Mouse (Mus musculus) lung, embryonic 16.5 days (tissue): ENCODE measurements around the gene Sim1. TPM values are rescaled to one million over a fixed set of nuclear protein-coding genes. Genes with fewer than 3 reads are reported as not detected.

Experiments
- ATAC-seq: fragments of 200-750 bp; cut with Nextera tagmentation; 2 replicates; pipeline ENCODE4 v1.8.0; 2017; ENCODE audit warnings: low read depth, mild to moderate bottlenecking, moderate library complexity
- H3K27ac ChIP-seq: fragments of 300-500 bp; sonication (generic); 2 replicates; pipeline ENCODE4 v1.5.1; 2014; ENCODE audit warnings: mild to moderate bottlenecking, control low read depth, low read length
- H3K27me3 ChIP-seq: fragments of 300-500 bp; sonication (generic); 2 replicates; pipeline ENCODE4 v1.6.1; 2014; ENCODE audit warnings: low read depth, low read length, mixed read lengths; ENCODE audit not compliant: control insufficient read depth, insufficient read depth
- H3K36me3 ChIP-seq: fragments of 300-500 bp; sonication (generic); 2 replicates; pipeline ENCODE4 v1.6.1; 2014; ENCODE audit warnings: low read length; ENCODE audit not compliant: control insufficient read depth, insufficient read depth
- H3K4me1 ChIP-seq: fragments of 300-500 bp; sonication (generic); replicated peaks from 2 replicates; pipeline ENCODE4 v1.6.1; 2014; ENCODE audit warnings: low read length, mixed read lengths; ENCODE audit not compliant: control insufficient read depth, insufficient read depth
- H3K4me2 ChIP-seq: fragments of 300-500 bp; sonication (generic); 2 replicates; pipeline ENCODE4 v1.6.1; 2014; ENCODE audit warnings: low read depth, low read length, control low read depth
- H3K4me3 ChIP-seq: fragments of 300-500 bp; sonication (generic); 2 replicates; pipeline ENCODE4 v1.5.1; 2014; ENCODE audit warnings: mild to moderate bottlenecking, low read length, control low read depth
- H3K9ac ChIP-seq: fragments of 300-500 bp; sonication (generic); 2 replicates; pipeline ENCODE4 v1.6.1; 2014; ENCODE audit warnings: low read length, control low read depth
- H3K9me3 ChIP-seq: fragments of 300-500 bp; sonication (generic); 2 replicates; pipeline ENCODE4 v1.6.1; 2016; ENCODE audit warnings: low read length; ENCODE audit not compliant: control insufficient read depth
- WGBS: fragments of 180-500 bp; shearing (Covaris S2); extraction: QIAGEN DNeasy Blood & Tissue Kit; methylation state at CpG from one replicate; pipeline ENCODE4 v1.1.7; 2014; 5-methylcytosine and 5-hydroxymethylcytosine counted together
- polyA plus RNA-seq: library from polyadenylated mRNA; unstranded; fragments of >200 nt; fragmentation: Nextera tagmentation; extraction: Ambion mirVana; gene quantifications from 2 replicates; pipeline ENCODE4 v1.2.1, GENCODE M21; 2015

Gene Sim1
- polyA plus RNA-seq, 1 experiment from 2014 or later, result not detected

GRCm38 (mm10) chr10:50892751-50893320, 1.7 kb upstream of the Sim1 start:
- Histone ChIP-seq H3K36me3 (no peaks in the 10 kb centered on the region), H3K9me3 (no peaks in the 10 kb centered on the region), H3K27ac (no peak overlapping the region), H3K27me3 (peaks cover 76% of the 10 kb centered on the region), H3K4me3 (no peak overlapping the region), H3K4me2 (no peak overlapping the region), H3K4me1 (peaks cover 17% of the 10 kb centered on the region), H3K9ac (no peak overlapping the region)
- 3% methylated on average over 15 of the region's 15 CpGs for WGBS
- ATAC-seq, result no peak

- Histone ChIP-seq H3K9me3 (no peaks in the 10 kb centered on the region), H3K27ac (no peak overlapping the region), H3K36me3 (no peaks in the 10 kb centered on the region), H3K4me3 (no peak overlapping the region), H3K9ac (no peak overlapping the region), H3K4me2 (no peak overlapping the region), H3K4me1 (peaks cover 17% of the 10 kb centered on the region), H3K27me3 (peaks cover 81% of the 10 kb centered on the region)
- 6% methylated on average over 10 of the region's 10 CpGs for WGBS
- ATAC-seq, result no peak
These were observed 1.0 kb upstream of the Sim1 start for GRCm38 (mm10) chr10:50893546-50893945.

- H3K9ac ChIP-seq, result no peak overlapping the region
- WGBS, result under 1% methylated on average over 44 of the region's 44 CpGs
- H3K4me3 ChIP-seq, result peak overlapping the region; percentile 57
- no peaks in the 10 kb centered on the region for H3K9me3 ChIP-seq
- peaks cover 82% of the 10 kb centered on the region for H3K27me3 ChIP-seq
- H3K36me3 ChIP-seq, result no peaks in the 10 kb centered on the region
- peaks cover 17% of the 10 kb centered on the region for H3K4me1 ChIP-seq
- H3K4me2 ChIP-seq, result peak overlapping the region; percentile 91
- no peak overlapping the region for H3K27ac ChIP-seq
- ATAC-seq, result peak; percentile 34; the same call in 1 of the 2 replicates
These were observed 687 bp downstream of the Sim1 start for GRCm38 (mm10) chr10:50895091-50895790.

- Histone ChIP-seq H3K36me3 (no peaks in the 10 kb centered on the region), H3K27ac (no peak overlapping the region), H3K9me3 (no peaks in the 10 kb centered on the region), H3K27me3 (peaks cover 83% of the 10 kb centered on the region), H3K9ac (no peak overlapping the region), H3K4me2 (no peak overlapping the region), H3K4me1 (peaks cover 17% of the 10 kb centered on the region), H3K4me3 (no peak overlapping the region)
- 4% methylated on average over 21 of the region's 21 CpGs for WGBS
- ATAC-seq, result no peak
These were observed 1.6 kb downstream of the Sim1 start for GRCm38 (mm10) chr10:50895881-50896766.

GRCm38 (mm10) chr10:50896767-50897390, 2.3 kb downstream of the Sim1 start:
- no peak for ATAC-seq
- Histone ChIP-seq H3K27ac (no peak overlapping the region), H3K4me2 (no peak overlapping the region), H3K27me3 (peaks cover 84% of the 10 kb centered on the region), H3K9me3 (no peaks in the 10 kb centered on the region), H3K4me3 (no peak overlapping the region), H3K36me3 (no peaks in the 10 kb centered on the region), H3K9ac (no peak overlapping the region), H3K4me1 (peaks cover 17% of the 10 kb centered on the region)
- 7% methylated on average over 3 of the region's 3 CpGs for WGBS

GRCm38 (mm10) chr10:50897530-50898471, 3.2 kb downstream of the Sim1 start:
- ATAC-seq, result no peak
- H3K9ac ChIP-seq, result no peak overlapping the region
- no peaks in the 10 kb centered on the region for H3K36me3 ChIP-seq
- peaks cover 13% of the 10 kb centered on the region for H3K4me1 ChIP-seq
- H3K27ac ChIP-seq, result no peak overlapping the region
- peaks cover 82% of the 10 kb centered on the region for H3K27me3 ChIP-seq
- H3K9me3 ChIP-seq, result no peaks in the 10 kb centered on the region
- 3% methylated on average over 32 of the region's 32 CpGs for WGBS
- no peak overlapping the region for H3K4me3 ChIP-seq
- no peak overlapping the region for H3K4me2 ChIP-seq

- Histone ChIP-seq H3K9me3 (no peaks in the 10 kb centered on the region), H3K9ac (no peak overlapping the region), H3K36me3 (no peaks in the 10 kb centered on the region), H3K4me1 (peaks cover 13% of the 10 kb centered on the region), H3K27ac (no peak overlapping the region), H3K27me3 (peaks cover 79% of the 10 kb centered on the region), H3K4me2 (no peak overlapping the region), H3K4me3 (no peak overlapping the region)
- 22% methylated on average over 2 of the region's 2 CpGs for WGBS
- no peak for ATAC-seq
These were observed 4.1 kb downstream of the Sim1 start for GRCm38 (mm10) chr10:50898621-50899020.

- peaks cover 79% of the 10 kb centered on the region for H3K27me3 ChIP-seq
- H3K9ac ChIP-seq, result no peak overlapping the region
- ATAC-seq, result no peak
- H3K27ac ChIP-seq, result no peak overlapping the region
- peaks cover 2% of the 10 kb centered on the region; the same call in 1 of the 2 replicates for H3K4me1 ChIP-seq
- no peak overlapping the region for H3K4me3 ChIP-seq
- WGBS, result 3% methylated on average over 21 of the region's 21 CpGs
- no peaks in the 10 kb centered on the region for H3K36me3 ChIP-seq
- H3K9me3 ChIP-seq, result no peaks in the 10 kb centered on the region
- no peak overlapping the region for H3K4me2 ChIP-seq
These were observed 5.5 kb downstream of the Sim1 start for GRCm38 (mm10) chr10:50899846-50900745.
